Mouse (Mus musculus) skeletal muscle tissue, postnatal 0 days (tissue): ENCODE results near the gene Gm13769. TPM values are rescaled to one million over a fixed set of nuclear protein-coding genes. Genes with fewer than 3 reads are reported as not detected.

Experiments
- polyA plus RNA-seq: library from polyadenylated mRNA; unstranded; fragments of >200 nt; fragmentation: Nextera tagmentation; extraction: Ambion mirVana; gene quantifications from 2 replicates; pipeline ENCODE4 v1.2.1, GENCODE M21; 2015

Gm13769 gene
- not detected in 2 replicates for polyA plus RNA-seq

DNA sequence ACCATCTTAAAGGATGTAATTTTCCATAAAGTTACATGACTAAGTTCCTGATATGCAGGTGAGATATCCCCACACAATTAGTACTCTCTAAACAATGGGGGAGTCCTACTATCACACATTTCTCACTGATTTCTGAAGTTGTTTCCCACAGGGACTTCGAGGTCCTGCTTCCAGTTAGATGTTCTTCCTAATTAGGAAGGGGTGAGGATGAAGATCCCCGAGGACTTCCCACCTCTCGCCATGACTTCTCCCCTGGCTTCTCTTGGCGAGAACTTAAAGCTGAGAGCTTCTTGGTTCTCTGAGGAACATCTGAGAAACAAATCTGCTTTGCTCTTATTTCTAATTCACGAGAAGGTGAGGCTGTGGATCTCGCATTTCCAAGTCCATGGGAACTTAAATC is at the start of gene Gm13769:
Gm13769 (plus strand) TSS at position 301 of the 400 bp plus-strand sequence.

DNA sequence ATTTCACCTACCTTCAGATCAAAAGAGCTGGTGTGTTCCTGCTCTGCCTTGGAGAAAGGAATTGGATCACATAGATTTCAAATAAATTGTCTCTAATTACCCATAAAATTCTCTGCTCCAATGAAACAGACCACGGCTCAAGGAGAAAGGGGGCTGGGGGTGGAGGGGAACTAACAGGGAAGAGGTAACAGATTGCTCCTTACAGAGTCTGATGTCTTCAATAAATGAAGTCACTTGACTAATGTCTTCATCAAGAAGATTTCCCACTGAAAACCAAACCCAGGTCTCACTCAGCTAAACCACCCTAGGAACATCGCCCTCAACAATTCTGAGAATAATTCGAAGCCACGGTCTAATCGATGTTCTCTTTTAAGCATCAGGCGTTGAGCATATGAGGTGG is 29.3 kb upstream of the Gm13769 start, which contains the start of gene Olfr1272:
Olfr1272 (minus strand) TSS at position 101 of the 400 bp plus-strand sequence.

Other genes with a start within 250 kb of the Gm13769 start
- gene Olfr1269, start 200.8 kb upstream of the Gm13769 start, polyA plus RNA-seq, result not detected in 2 replicates
- gene Olfr32, start 179.9 kb upstream of the Gm13769 start, polyA plus RNA-seq, result not detected in 2 replicates
- not detected in 2 replicates for gene Olfr1270, start 169.1 kb upstream of the Gm13769 start, polyA plus RNA-seq
- gene Olfr1506, start 97.7 kb upstream of the Gm13769 start, polyA plus RNA-seq, result not detected in 2 replicates
- not detected in 2 replicates for gene Olfr142, start 64.6 kb upstream of the Gm13769 start, polyA plus RNA-seq
- gene Olfr1271, start 51.2 kb upstream of the Gm13769 start, polyA plus RNA-seq, result not detected in 2 replicates
- gene Olfr1272, start 29.4 kb upstream of the Gm13769 start, polyA plus RNA-seq, result not detected in 2 replicates
- not detected in 2 replicates for gene Olfr1274-ps, start 76.5 kb downstream of the Gm13769 start, polyA plus RNA-seq